Mouse (Mus musculus) brown adipose tissue, adult 24 weeks (tissue): ENCODE results near the gene Sumo3. TPM values are rescaled to one million over a fixed set of nuclear protein-coding genes. Genes with fewer than 3 reads are reported as not detected.
A peak's percentile ranks its signal among the peaks of the same experiment; 100 is the strongest.

ENCODE experiments used
- H3K27ac ChIP-seq: fragments of 200-500 bp; replicated peaks from 2 replicates; pipeline ENCODE4 v1.5.1; 2012; ENCODE audit warnings: low read depth, mild to moderate bottlenecking, low read length
- H3K4me1 ChIP-seq: fragments of 200-500 bp; 2 replicates; pipeline ENCODE4 v1.6.1; 2012; ENCODE audit warnings: low read length, mixed read lengths; ENCODE audit not compliant: control insufficient read depth, insufficient read depth, insufficient read length
- H3K4me3 ChIP-seq: fragments of 200-500 bp; 2 replicates; pipeline ENCODE4 v1.5.1; 2012; ENCODE audit warnings: low read depth, mild to moderate bottlenecking, low read length, moderate library complexity; ENCODE audit not compliant: insufficient read depth
- polyA plus RNA-seq: library from polyadenylated mRNA; stranded (reverse); fragments of >200 nt; gene quantifications from 2 replicates; pipeline ENCODE4 v1.2.4, GENCODE M21; 2012; ENCODE audit not compliant: missing spikeins, insufficient read depth, insufficient read length

Sumo3 gene
- polyA plus RNA-seq, 1 experiment: 84.9 TPM

- H3K4me1 ChIP-seq: peaks cover 22% of the 10 kb centered on the region
- no peak overlapping the region for H3K27ac ChIP-seq
- no peak overlapping the region for H3K4me3 ChIP-seq
Observed at GRCm38 (mm10) chr10:77626591-77626990, 20.7 kb downstream of the Sumo3 start.

GRCm38 (mm10) chr10:77627497-77627896 lies 21.6 kb downstream of the Sumo3 start:
- Histone ChIP-seq H3K27ac (no peak overlapping the region), H3K4me3 (no peak overlapping the region), H3K4me1 (peaks cover 20% of the 10 kb centered on the region)

GRCm38 (mm10) chr10:77629163-77629562 lies 23.3 kb downstream of the Sumo3 start:
- H3K27ac ChIP-seq: no peak overlapping the region
- H3K4me1 ChIP-seq: peaks cover 18% of the 10 kb centered on the region
- no peak overlapping the region for H3K4me3 ChIP-seq

GRCm38 (mm10) chr10:77629970-77630369 lies 24.1 kb downstream of the Sumo3 start:
- peaks cover 16% of the 10 kb centered on the region for H3K4me1 ChIP-seq
- no peak overlapping the region for H3K4me3 ChIP-seq
- H3K27ac ChIP-seq: no peak overlapping the region

- Histone ChIP-seq H3K27ac (0 out of 2 replicates have a peak overlapping the region, but pooled peaks have one; percentile 8), H3K4me1 (peaks cover 14% of the 10 kb centered on the region), H3K4me3 (no peak overlapping the region)
Observed at GRCm38 (mm10) chr10:77634016-77634415, 28.1 kb downstream of the Sumo3 start.

- Histone ChIP-seq H3K4me3 (no peak overlapping the region), H3K4me1 (peaks cover 15% of the 10 kb centered on the region), H3K27ac (peak overlapping the region; percentile 60; the same call in 1 of the 2 replicates)
Observed at GRCm38 (mm10) chr10:77634452-77635231, 28.7 kb downstream of the Sumo3 start.

GRCm38 (mm10) chr10:77636234-77636922 lies 30.5 kb downstream of the Sumo3 start:
- Histone ChIP-seq H3K4me3 (no peak overlapping the region), H3K27ac (no peak overlapping the region), H3K4me1 (peaks cover 15% of the 10 kb centered on the region)

- H3K4me1 ChIP-seq: peaks cover 15% of the 10 kb centered on the region
- no peak overlapping the region for H3K4me3 ChIP-seq
- no peak overlapping the region for H3K27ac ChIP-seq
Observed at GRCm38 (mm10) chr10:77638956-77639355, 33.1 kb downstream of the Sumo3 start.

GRCm38 (mm10) chr10:77643160-77643559 lies 37.3 kb downstream of the Sumo3 start:
- Histone ChIP-seq H3K4me1 (peaks cover 8% of the 10 kb centered on the region), H3K4me3 (no peak overlapping the region)

GRCm38 (mm10) chr10:77645571-77645970 lies 39.7 kb downstream of the Sumo3 start:
- Histone ChIP-seq H3K4me1 (no peaks in the 10 kb centered on the region), H3K27ac (no peak overlapping the region), H3K4me3 (no peak overlapping the region)

More at GRCm38 (mm10) chr10:77643160-77643559, 37.3 kb downstream of the Sumo3 start:
- H3K27ac ChIP-seq: no peak overlapping the region

GRCm38 (mm10) chr10:77647461-77647860 lies 41.6 kb downstream of the Sumo3 start:
- H3K27ac ChIP-seq: no peak overlapping the region
- H3K4me1 ChIP-seq: no peaks in the 10 kb centered on the region
- no peak overlapping the region for H3K4me3 ChIP-seq

- Histone ChIP-seq H3K4me1 (no peaks in the 10 kb centered on the region), H3K4me3 (no peak overlapping the region), H3K27ac (no peak overlapping the region)
Observed at GRCm38 (mm10) chr10:77647901-77648300, 42.0 kb downstream of the Sumo3 start.

GRCm38 (mm10) chr10:77652046-77652445 lies 46.1 kb downstream of the Sumo3 start:
- Histone ChIP-seq H3K4me3 (no peak overlapping the region), H3K27ac (no peak overlapping the region), H3K4me1 (no peaks in the 10 kb centered on the region)

- Histone ChIP-seq H3K27ac (no peak overlapping the region), H3K4me1 (no peaks in the 10 kb centered on the region)
Observed at GRCm38 (mm10) chr10:77658286-77658994, 52.5 kb downstream of the Sumo3 start.

GRCm38 (mm10) chr10:77663949-77664665 lies 58.2 kb downstream of the Sumo3 start:
- Histone ChIP-seq H3K4me1 (no peaks in the 10 kb centered on the region; the same call in 1 of the 2 replicates), H3K4me3 (no peak overlapping the region), H3K27ac (no peak overlapping the region)

More at GRCm38 (mm10) chr10:77658286-77658994, 52.5 kb downstream of the Sumo3 start:
- H3K4me3 ChIP-seq: no peak overlapping the region
